Mouse (Mus musculus) midbrain, embryonic 14.5 days (tissue): ENCODE measurements around the gene Chadl. TPM values are rescaled to one million over a fixed set of nuclear protein-coding genes. Genes with fewer than 3 reads are reported as not detected.

Experiments used
- ATAC-seq: fragments of 200-750 bp; cut with Nextera tagmentation; 2 replicates; pipeline ENCODE4 v1.8.0; 2017; ENCODE audit warnings: moderate number of reproducible peaks, moderate library complexity; ENCODE audit not compliant: low FRiP score, low TSS enrichment
- DNase-seq: peaks from one replicate; pipeline ENCODE4 v3.0.0-alpha.2; 2015
- H3K27ac ChIP-seq: fragments of 300-500 bp; sonication (generic); replicated peaks from 2 replicates; pipeline ENCODE4 v1.5.1; 2014; ENCODE audit warnings: mild to moderate bottlenecking, low read depth, low read length, moderate library complexity
- H3K27me3 ChIP-seq: fragments of 300-500 bp; sonication (generic); 2 replicates; pipeline ENCODE4 v1.6.1; 2014; ENCODE audit warnings: low read length, control low read depth, mixed read lengths; ENCODE audit not compliant: control insufficient read depth, insufficient read depth
- H3K36me3 ChIP-seq: fragments of 300-500 bp; sonication (generic); 2 replicates; pipeline ENCODE4 v1.6.1; 2014; ENCODE audit warnings: low read length, control low read depth; ENCODE audit not compliant: control insufficient read depth, insufficient read depth
- H3K4me1 ChIP-seq: fragments of 300-500 bp; sonication (generic); 2 replicates; pipeline ENCODE4 v1.6.1; 2014; ENCODE audit warnings: mild to moderate bottlenecking, antibody characterized with exemption, low read length, control low read depth; ENCODE audit not compliant: control insufficient read depth, insufficient read depth
- H3K4me2 ChIP-seq: fragments of 300-500 bp; sonication (generic); 2 replicates; pipeline ENCODE4 v1.6.1; 2014; ENCODE audit warnings: mild to moderate bottlenecking, low read length, moderate library complexity
- H3K4me3 ChIP-seq: fragments of 300-500 bp; sonication (generic); replicated peaks from 2 replicates; pipeline ENCODE4 v1.5.1; 2014; ENCODE audit warnings: low read depth, low read length
- H3K9ac ChIP-seq: fragments of 300-500 bp; sonication (generic); replicated peaks from 2 replicates; pipeline ENCODE4 v1.6.1; 2014; ENCODE audit warnings: mild to moderate bottlenecking, low read length, moderate library complexity
- H3K9me3 ChIP-seq: fragments of 300-500 bp; sonication (generic); 2 replicates; pipeline ENCODE4 v1.6.1; 2016; ENCODE audit warnings: low read length, control low read depth, mixed read lengths; ENCODE audit not compliant: control insufficient read depth
- WGBS: fragments of 180-500 bp; shearing (Covaris S2); extraction: QIAGEN DNeasy Blood & Tissue Kit; methylation state at CpG from one replicate; pipeline ENCODE4 v1.1.7; 2014; 5-methylcytosine and 5-hydroxymethylcytosine counted together
- polyA plus RNA-seq: library from polyadenylated mRNA; unstranded; fragments of >200 nt; fragmentation: Nextera tagmentation; extraction: Ambion mirVana; gene quantifications from 2 replicates; pipeline ENCODE4 v1.2.1, GENCODE M21; 2014

Chadl gene
- polyA plus RNA-seq, 1 experiment from 2014 or later: 25.2 TPM

- DNase-seq (no peak), ATAC-seq (peak; percentile 66; the same call in 1 of the 2 replicates)
- peaks cover 11% of the 10 kb centered on the region for H3K4me1 ChIP-seq
- WGBS: under 1% methylated on average over 49 of the region's 49 CpGs
- peak overlapping the region; percentile 90 for H3K4me3 ChIP-seq
- H3K27ac ChIP-seq: peak overlapping the region; percentile 79
- no peaks in the 10 kb centered on the region for H3K9me3 ChIP-seq
- peaks cover 11% of the 10 kb centered on the region for H3K36me3 ChIP-seq
- H3K4me2 ChIP-seq: peak overlapping the region; percentile 88
- H3K9ac ChIP-seq: peak overlapping the region; percentile 86
- H3K27me3 ChIP-seq: no peaks in the 10 kb centered on the region
Observed at GRCm38 (mm10) chr15:81729241-81729791, 32.2 kb upstream of the Chadl start.

GRCm38 (mm10) chr15:81725965-81726364 lies 28.9 kb upstream of the Chadl start:
- no peak overlapping the region for H3K4me3 ChIP-seq
- H3K36me3 ChIP-seq: peaks cover 44% of the 10 kb centered on the region
- DNase-seq (no peak), ATAC-seq (no peak)
- H3K27me3 ChIP-seq: no peaks in the 10 kb centered on the region
- WGBS: 93% methylated on average over 8 of the region's 8 CpGs
- no peak overlapping the region for H3K27ac ChIP-seq
- no peak overlapping the region for H3K9ac ChIP-seq
- H3K9me3 ChIP-seq: no peaks in the 10 kb centered on the region
- peaks cover 11% of the 10 kb centered on the region for H3K4me1 ChIP-seq
- H3K4me2 ChIP-seq: no peak overlapping the region

GRCm38 (mm10) chr15:81723653-81724052 lies 26.6 kb upstream of the Chadl start:
- no peak overlapping the region for H3K27ac ChIP-seq
- peaks cover 66% of the 10 kb centered on the region for H3K36me3 ChIP-seq
- H3K9ac ChIP-seq: no peak overlapping the region
- ATAC-seq (no peak), DNase-seq (no peak)
- 95% methylated on average over 11 of the region's 11 CpGs for WGBS
- no peak overlapping the region for H3K4me2 ChIP-seq
- no peaks in the 10 kb centered on the region for H3K27me3 ChIP-seq
- no peak overlapping the region for H3K4me3 ChIP-seq
- no peaks in the 10 kb centered on the region for H3K9me3 ChIP-seq
- peaks cover 14% of the 10 kb centered on the region for H3K4me1 ChIP-seq

- Histone ChIP-seq H3K9me3 (no peaks in the 10 kb centered on the region), H3K27ac (no peak overlapping the region), H3K4me2 (no peak overlapping the region), H3K4me3 (no peak overlapping the region), H3K27me3 (no peaks in the 10 kb centered on the region), H3K36me3 (peaks cover 76% of the 10 kb centered on the region), H3K4me1 (peaks cover 15% of the 10 kb centered on the region), H3K9ac (no peak overlapping the region)
- 94% methylated on average over 5 of the region's 5 CpGs for WGBS
- ATAC-seq (no peak), DNase-seq (no peak)
Observed at GRCm38 (mm10) chr15:81722361-81722760, 25.3 kb upstream of the Chadl start.

GRCm38 (mm10) chr15:81719139-81719531 lies 22.0 kb upstream of the Chadl start:
- H3K27ac ChIP-seq: peak overlapping the region; percentile 89
- DNase-seq (no peak), ATAC-seq (no peak)
- no peaks in the 10 kb centered on the region for H3K9me3 ChIP-seq
- WGBS: 91% methylated on average over 6 of the region's 6 CpGs
- no peak overlapping the region for H3K4me2 ChIP-seq
- no peaks in the 10 kb centered on the region for H3K27me3 ChIP-seq
- H3K36me3 ChIP-seq: peaks cover 89% of the 10 kb centered on the region
- no peak overlapping the region for H3K4me3 ChIP-seq
- H3K9ac ChIP-seq: no peak overlapping the region
- H3K4me1 ChIP-seq: peaks cover 15% of the 10 kb centered on the region

GRCm38 (mm10) chr15:81718336-81719138 lies 21.4 kb upstream of the Chadl start:
- Histone ChIP-seq H3K9me3 (no peaks in the 10 kb centered on the region), H3K27ac (peak overlapping the region; percentile 89), H3K36me3 (peaks cover 89% of the 10 kb centered on the region), H3K27me3 (no peaks in the 10 kb centered on the region), H3K4me2 (peak overlapping the region; percentile 28; the same call in 1 of the 2 replicates), H3K4me1 (peaks cover 15% of the 10 kb centered on the region), H3K9ac (no peak overlapping the region), H3K4me3 (no peak overlapping the region)
- WGBS: 72% methylated on average over 9 of the region's 9 CpGs
- DNase-seq (peak; percentile 87), ATAC-seq (peak; percentile 58; the same call in 1 of the 2 replicates)

- no peak overlapping the region for H3K9ac ChIP-seq
- H3K4me2 ChIP-seq: no peak overlapping the region
- 88% methylated on average over 6 of the region's 6 CpGs for WGBS
- ATAC-seq: no peak
- H3K9me3 ChIP-seq: no peaks in the 10 kb centered on the region
- no peak overlapping the region for H3K4me3 ChIP-seq
- H3K36me3 ChIP-seq: peaks cover 87% of the 10 kb centered on the region
- H3K27ac ChIP-seq: no peak overlapping the region
- H3K4me1 ChIP-seq: peaks cover 9% of the 10 kb centered on the region
- no peak for DNase-seq
- H3K27me3 ChIP-seq: no peaks in the 10 kb centered on the region
Observed at GRCm38 (mm10) chr15:81713742-81714141, 16.7 kb upstream of the Chadl start.

GRCm38 (mm10) chr15:81710801-81711200 lies 13.7 kb upstream of the Chadl start:
- Histone ChIP-seq H3K4me3 (no peak overlapping the region), H3K36me3 (peaks cover 88% of the 10 kb centered on the region), H3K9me3 (no peaks in the 10 kb centered on the region), H3K27me3 (no peaks in the 10 kb centered on the region), H3K4me1 (no peaks in the 10 kb centered on the region), H3K4me2 (no peak overlapping the region), H3K27ac (no peak overlapping the region), H3K9ac (no peak overlapping the region)
- DNase-seq: no peak
- no peak for ATAC-seq
- WGBS: 78% methylated on average over 4 of the region's 4 CpGs

GRCm38 (mm10) chr15:81709686-81710085 lies 12.6 kb upstream of the Chadl start:
- no peak for DNase-seq
- H3K9ac ChIP-seq: no peak overlapping the region
- H3K27ac ChIP-seq: no peak overlapping the region
- H3K4me3 ChIP-seq: no peak overlapping the region
- H3K4me2 ChIP-seq: no peak overlapping the region
- no peak for ATAC-seq
- H3K9me3 ChIP-seq: no peaks in the 10 kb centered on the region
- peaks cover 89% of the 10 kb centered on the region for H3K36me3 ChIP-seq
- H3K4me1 ChIP-seq: no peaks in the 10 kb centered on the region
- WGBS: 93% methylated on average over 1 of the region's 1 CpGs
- no peaks in the 10 kb centered on the region for H3K27me3 ChIP-seq
